Mouse (Mus musculus) intestine, postnatal 0 days (tissue): ENCODE measurements at regions not wholly inside any gene's neighbourhood (a gene's known extent, or its start where the extent isn't known, plus 50 kb on each side); places are given as distances from the start of the nearest gene placed in this dataset.

Experiments
- ATAC-seq: fragments of 200-750 bp; cut with Nextera tagmentation; 2 replicates; pipeline ENCODE4 v1.8.0; 2017; ENCODE audit warnings: mild to moderate bottlenecking, moderate TSS enrichment, moderate library complexity
- H3K27ac ChIP-seq: fragments of 300-500 bp; sonication (generic); 2 replicates; pipeline ENCODE4 v1.5.1; 2014; ENCODE audit warnings: mild to moderate bottlenecking, low read depth, low read length, moderate library complexity
- H3K27me3 ChIP-seq: fragments of 300-500 bp; sonication (generic); replicated peaks from 2 replicates; pipeline ENCODE4 v1.6.1; 2014; ENCODE audit warnings: low read length, mixed read lengths; ENCODE audit not compliant: control insufficient read depth, insufficient read depth
- H3K36me3 ChIP-seq: fragments of 300-500 bp; sonication (generic); 2 replicates; pipeline ENCODE4 v1.6.1; 2014; ENCODE audit warnings: mild to moderate bottlenecking, moderate library complexity; ENCODE audit not compliant: control insufficient read depth, insufficient read depth
- H3K4me1 ChIP-seq: fragments of 300-500 bp; sonication (generic); replicated peaks from 2 replicates; pipeline ENCODE4 v1.6.1; 2014; ENCODE audit warnings: antibody characterized with exemption, low read length, mixed read lengths; ENCODE audit not compliant: control insufficient read depth, insufficient read depth
- H3K4me2 ChIP-seq: fragments of 300-500 bp; sonication (generic); replicated peaks from 2 replicates; pipeline ENCODE4 v1.6.1; 2014; ENCODE audit warnings: low read depth, mild to moderate bottlenecking, moderate library complexity
- H3K4me3 ChIP-seq: fragments of 300-500 bp; sonication (generic); 2 replicates; pipeline ENCODE4 v1.5.1; 2014; ENCODE audit warnings: low read depth, low read length
- H3K9ac ChIP-seq: fragments of 300-500 bp; sonication (generic); 2 replicates; pipeline ENCODE4 v1.6.1; 2014; ENCODE audit warnings: mild to moderate bottlenecking, low read depth, low read length
- H3K9me3 ChIP-seq: fragments of 300-500 bp; sonication (generic); 2 replicates; pipeline ENCODE4 v1.6.1; 2016; ENCODE audit warnings: mixed run types; ENCODE audit not compliant: control insufficient read depth
- CTCF ChIP-seq: sonication (generic); IDR thresholded peaks from 2 replicates; pipeline ENCODE4 v1.5.1; 2016; ENCODE audit warnings: low read depth, mild to moderate bottlenecking, control low read depth, antibody characterized with exemption, moderate library complexity
- WGBS: fragments of 180-500 bp; shearing (Covaris S2); extraction: QIAGEN DNeasy Blood & Tissue Kit; methylation state at CpG from one replicate; pipeline ENCODE4 v1.1.7; 2014; 5-methylcytosine and 5-hydroxymethylcytosine counted together

DNA sequence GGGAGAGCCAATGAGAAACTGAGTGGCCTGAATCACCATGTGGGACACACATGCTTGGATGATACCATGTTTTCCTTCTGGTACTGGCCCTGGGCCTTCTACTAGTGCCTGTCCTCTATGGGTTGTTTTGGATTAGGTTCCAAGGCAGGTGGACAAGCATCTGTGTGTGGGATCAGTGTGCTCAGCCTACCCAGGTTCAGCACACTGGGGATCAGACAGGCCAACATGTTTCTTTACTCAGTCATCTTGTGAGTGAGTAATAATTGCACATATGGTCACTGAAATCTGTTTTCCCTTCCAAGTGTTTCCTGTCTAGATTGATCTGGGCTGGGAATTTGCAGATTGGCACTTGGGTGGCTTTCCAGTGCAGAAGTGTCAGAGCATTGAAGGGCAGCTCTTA, 346.6 kb upstream of the Tmc3 start:
- Histone ChIP-seq H3K4me3 (no peak overlapping the region), H3K36me3 (no peaks in the 10 kb centered on the region), H3K27ac (no peak overlapping the region), H3K4me2 (no peak overlapping the region), H3K9ac (no peak overlapping the region), H3K4me1 (no peaks in the 10 kb centered on the region), H3K9me3 (no peaks in the 10 kb centered on the region), H3K27me3 (no peaks in the 10 kb centered on the region)
- ATAC-seq: no peak
- no peak for TF ChIP-seq CTCF

DNA sequence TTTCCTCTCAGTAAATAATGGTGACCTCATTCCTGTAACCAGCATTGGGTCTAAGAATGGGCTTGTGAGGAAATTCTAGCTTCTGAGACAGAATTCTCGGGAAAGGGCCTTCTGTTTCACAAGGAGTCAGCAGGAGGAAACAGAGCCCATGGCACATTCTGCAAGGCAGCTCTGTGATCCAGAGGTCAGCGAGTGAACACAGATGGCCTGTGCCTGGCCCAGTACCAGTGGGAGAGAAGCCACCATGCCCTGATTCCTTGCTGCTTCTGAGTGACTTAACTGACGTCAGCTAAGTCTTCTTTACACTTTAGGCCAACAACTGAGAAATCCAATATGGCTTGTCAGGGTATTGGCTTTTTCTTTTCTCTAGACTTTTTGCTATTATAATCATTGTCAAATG, 342.5 kb upstream of the Tmc3 start:
- 51% methylated on average over 3 of the region's 3 CpGs for WGBS
- no peak for ATAC-seq

DNA sequence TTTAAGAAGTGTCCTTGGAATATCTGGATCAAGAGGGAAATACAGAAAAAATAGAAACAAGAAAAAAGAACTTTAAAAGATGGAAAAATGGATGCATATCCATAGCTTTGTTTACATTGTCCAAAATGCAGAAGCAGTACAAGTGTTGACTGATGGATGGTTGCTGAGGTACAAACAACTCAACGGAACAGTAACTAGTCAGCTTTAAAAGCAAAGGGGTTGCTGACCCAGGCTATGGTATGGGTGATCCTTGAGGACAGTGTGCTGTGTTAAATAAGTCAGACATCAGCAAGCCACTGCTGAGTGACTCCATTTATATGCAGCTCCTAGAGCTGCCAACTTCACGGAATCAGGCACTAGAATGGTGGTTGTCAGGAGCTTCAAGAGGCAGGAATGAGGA, 338.9 kb upstream of the Tmc3 start:
- Histone ChIP-seq H3K4me2 (no peak overlapping the region), H3K27ac (no peak overlapping the region), H3K9ac (no peak overlapping the region), H3K4me3 (no peak overlapping the region), H3K4me1 (no peaks in the 10 kb centered on the region), H3K36me3 (no peaks in the 10 kb centered on the region), H3K9me3 (no peaks in the 10 kb centered on the region), H3K27me3 (no peaks in the 10 kb centered on the region)
- ATAC-seq: no peak
- WGBS: 66% methylated on average over 2 of the region's 2 CpGs
- TF ChIP-seq CTCF: no peak

More for the DNA sequence above, 342.5 kb upstream of the Tmc3 start:
- no peaks in the 10 kb centered on the region for H3K27me3 ChIP-seq
- no peak overlapping the region for H3K27ac ChIP-seq
- no peak for TF ChIP-seq CTCF
- H3K4me3 ChIP-seq: no peak overlapping the region
- no peaks in the 10 kb centered on the region for H3K9me3 ChIP-seq
- no peak overlapping the region for H3K9ac ChIP-seq
- H3K4me1 ChIP-seq: no peaks in the 10 kb centered on the region
- no peaks in the 10 kb centered on the region for H3K36me3 ChIP-seq
- H3K4me2 ChIP-seq: no peak overlapping the region

DNA sequence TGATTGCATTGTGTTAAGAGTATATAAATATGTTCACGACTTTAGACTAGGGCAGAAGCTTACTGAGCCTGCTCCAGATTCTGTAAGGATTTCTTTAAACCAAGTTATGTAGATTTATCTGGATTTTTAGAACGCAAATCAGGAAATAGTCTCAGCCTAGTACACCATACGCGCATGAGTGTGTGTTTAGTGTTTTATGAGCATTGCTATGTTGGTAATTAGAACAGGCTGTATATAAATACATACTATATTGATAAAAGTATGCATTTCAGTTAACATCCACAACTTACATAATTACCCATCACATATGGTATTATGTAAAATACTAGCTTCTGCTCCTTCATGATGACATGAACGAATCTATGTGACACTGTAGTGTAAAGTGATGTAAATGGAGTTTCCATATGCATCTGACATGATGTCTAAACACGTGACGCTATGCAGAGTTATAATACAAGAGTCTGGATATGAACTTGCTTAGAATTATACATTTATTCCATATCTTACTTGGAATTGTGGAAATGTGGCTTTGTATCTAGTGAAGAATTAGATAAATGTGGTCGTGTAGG, 332.6 kb upstream of the Tmc3 start:
- no peak for TF ChIP-seq CTCF
- no peak overlapping the region for H3K9ac ChIP-seq
- no peak overlapping the region for H3K27ac ChIP-seq
- H3K36me3 ChIP-seq: no peaks in the 10 kb centered on the region
- no peaks in the 10 kb centered on the region for H3K9me3 ChIP-seq
- no peaks in the 10 kb centered on the region for H3K4me1 ChIP-seq
- no peaks in the 10 kb centered on the region for H3K27me3 ChIP-seq
- WGBS: 84% methylated on average over 8 of the region's 8 CpGs
- ATAC-seq: no peak
- H3K4me2 ChIP-seq: no peak overlapping the region
- no peak overlapping the region for H3K4me3 ChIP-seq

DNA sequence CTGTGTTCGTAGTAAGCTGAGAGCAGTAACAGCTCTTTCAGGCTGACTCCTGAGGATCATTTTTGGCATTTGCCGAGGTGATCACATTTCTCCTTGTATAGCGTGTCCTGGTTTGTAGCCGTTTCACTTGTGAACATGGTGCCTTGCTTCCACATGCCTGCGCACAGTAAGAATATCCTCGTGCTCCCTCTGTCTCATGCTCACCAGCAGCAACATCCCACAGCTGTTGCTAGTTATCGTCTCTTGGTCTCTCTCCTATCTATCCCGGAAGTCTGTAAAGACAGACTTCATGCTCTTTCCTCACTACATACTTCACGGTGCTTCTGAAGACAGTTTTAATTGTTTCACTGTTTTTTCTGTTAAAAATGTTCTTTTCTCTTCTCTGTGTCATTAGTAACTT, 331.7 kb upstream of the Tmc3 start:
- no peak for TF ChIP-seq CTCF
- no peak overlapping the region for H3K4me2 ChIP-seq
- WGBS: 82% methylated on average over 9 of the region's 9 CpGs
- H3K36me3 ChIP-seq: no peaks in the 10 kb centered on the region
- H3K4me1 ChIP-seq: no peaks in the 10 kb centered on the region
- no peaks in the 10 kb centered on the region for H3K27me3 ChIP-seq
- no peak overlapping the region for H3K4me3 ChIP-seq
- H3K27ac ChIP-seq: no peak overlapping the region
- no peak for ATAC-seq
- no peak overlapping the region for H3K9ac ChIP-seq
- H3K9me3 ChIP-seq: no peaks in the 10 kb centered on the region

DNA sequence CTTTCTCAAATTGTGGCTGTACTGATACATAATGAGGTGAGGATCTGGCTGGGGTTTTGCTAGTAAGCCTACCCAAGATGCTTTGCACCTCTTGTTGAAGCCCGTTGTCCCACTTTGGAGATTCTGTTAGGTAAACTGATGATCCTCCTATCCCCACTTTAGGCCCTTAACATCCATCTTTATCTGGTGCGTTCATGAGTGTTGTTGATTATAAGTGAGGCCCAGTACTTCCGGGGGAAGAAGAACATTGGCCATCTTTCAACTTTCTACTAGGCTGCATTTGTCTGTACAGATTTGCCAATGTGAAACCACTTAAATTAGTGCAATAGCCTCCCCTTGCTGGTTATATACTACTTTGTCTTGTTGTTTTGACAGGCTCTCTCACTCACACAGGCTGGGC, 331.3 kb upstream of the Tmc3 start:
- no peak overlapping the region for H3K4me3 ChIP-seq
- H3K9ac ChIP-seq: no peak overlapping the region
- no peaks in the 10 kb centered on the region for H3K4me1 ChIP-seq
- no peaks in the 10 kb centered on the region for H3K9me3 ChIP-seq
- H3K27me3 ChIP-seq: no peaks in the 10 kb centered on the region
- H3K27ac ChIP-seq: no peak overlapping the region
- H3K4me2 ChIP-seq: no peak overlapping the region
- WGBS: 75% methylated on average over 3 of the region's 3 CpGs
- ATAC-seq: no peak
- no peak for TF ChIP-seq CTCF
- H3K36me3 ChIP-seq: no peaks in the 10 kb centered on the region

DNA sequence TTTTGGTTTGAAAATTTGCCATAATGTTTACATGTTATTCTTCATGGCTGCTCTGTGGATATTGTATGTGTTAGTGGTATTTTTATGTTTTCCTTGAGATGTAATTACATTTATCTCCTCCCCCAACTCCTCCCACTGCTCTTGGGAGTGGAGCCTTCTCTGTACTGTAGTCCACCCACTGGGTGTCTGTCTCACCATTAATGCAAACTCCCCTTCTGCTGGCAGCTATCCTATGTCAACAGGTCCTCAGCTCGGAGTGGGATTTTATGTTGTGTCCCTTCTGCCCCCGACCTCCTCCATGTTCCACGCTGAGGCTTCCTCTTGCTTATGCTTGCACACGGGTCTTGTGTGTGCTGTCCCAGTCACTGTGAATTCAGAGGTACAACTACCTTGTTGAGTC, 330.3 kb upstream of the Tmc3 start:
- H3K27ac ChIP-seq: no peak overlapping the region
- no peaks in the 10 kb centered on the region for H3K9me3 ChIP-seq
- H3K9ac ChIP-seq: no peak overlapping the region
- H3K27me3 ChIP-seq: no peaks in the 10 kb centered on the region
- ATAC-seq: no peak
- no peak for TF ChIP-seq CTCF
- H3K4me2 ChIP-seq: no peak overlapping the region
- H3K36me3 ChIP-seq: no peaks in the 10 kb centered on the region
- no peaks in the 10 kb centered on the region for H3K4me1 ChIP-seq
- 86% methylated on average over 4 of the region's 4 CpGs for WGBS
- no peak overlapping the region for H3K4me3 ChIP-seq
